Mouse (Mus musculus): ENCODE data around the gene Mboat1. TPM values are rescaled to one million over a fixed set of nuclear protein-coding genes. Genes with fewer than 3 reads are reported as not detected.

The Mboat1 gene
- polyA plus RNA-seq, 1 experiment, result 0.51 TPM

DNA sequence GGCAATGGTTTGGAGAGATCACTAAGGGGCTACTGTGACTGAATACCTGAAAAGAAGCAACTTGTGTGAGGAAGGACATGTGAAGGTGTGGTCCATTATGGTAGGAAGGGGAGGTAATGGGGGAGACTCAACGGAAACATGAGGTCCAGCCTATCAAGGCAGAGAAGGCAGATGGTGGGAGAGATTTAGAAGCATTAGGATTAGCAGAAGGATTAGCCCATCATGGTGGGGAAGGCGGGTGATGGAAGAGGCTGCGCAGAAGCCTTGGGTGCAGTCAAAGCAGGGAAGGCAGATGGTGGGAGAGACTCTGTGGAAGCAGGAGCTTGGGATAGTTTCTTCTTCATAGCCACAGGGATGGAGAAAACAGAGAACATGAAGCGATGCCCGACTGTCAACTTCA is 5.7 kb downstream of the Mboat1 start:
- Histone ChIP-seq H3K4me1 (no peaks in the 10 kb centered on the region), H3K4me3 (replicated peaks) (no peak overlapping the region), H3K27me3 (replicated peaks) (peaks cover 17% of the 10 kb centered on the region), H3K36me3 (replicated peaks; ENCODE audit: low read length) (no peaks in the 10 kb centered on the region), H3K9me3 (no peaks in the 10 kb centered on the region)
- TF ChIP-seq FLI1 (IDR thresholded peaks at IDR 0.05; ENCODE audit: low read length), result no peak
- no peak for TF ChIP-seq GATA1 (IDR thresholded peaks at IDR 0.05; ENCODE audit: borderline replicate concordance, low read length)

DNA sequence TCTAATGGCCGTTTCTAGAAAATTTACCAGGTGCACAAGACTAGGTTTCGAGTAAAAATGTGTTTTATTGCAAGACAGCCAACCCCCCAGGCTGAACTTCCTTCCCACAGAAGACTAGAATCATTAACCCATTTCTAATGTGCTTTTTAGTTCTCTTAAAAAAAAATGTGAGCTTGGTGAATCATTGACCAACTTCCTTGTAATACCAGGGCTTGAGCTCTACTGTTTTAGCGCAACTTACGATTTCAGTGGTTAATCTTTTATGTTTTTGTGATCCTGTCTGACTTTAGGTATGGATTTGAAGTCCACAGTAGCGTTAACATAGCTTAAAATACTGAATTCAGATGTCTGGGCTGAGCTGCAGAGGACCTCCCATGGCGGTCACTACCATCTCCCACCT is 10.2 kb downstream of the Mboat1 start:
- no peaks in the 10 kb centered on the region for H3K4me1 ChIP-seq
- peaks cover 2% of the 10 kb centered on the region for H3K27me3 ChIP-seq (replicated peaks)
- no peaks in the 10 kb centered on the region for H3K9me3 ChIP-seq
- TF ChIP-seq FLI1 (IDR thresholded peaks at IDR 0.05; ENCODE audit: low read length) (no peak), GATA1 (IDR thresholded peaks at IDR 0.05; ENCODE audit: borderline replicate concordance, low read length) (no peak)
- H3K36me3 ChIP-seq (replicated peaks; ENCODE audit: low read length), result no peaks in the 10 kb centered on the region
- no peak overlapping the region for H3K4me3 ChIP-seq (replicated peaks)

DNA sequence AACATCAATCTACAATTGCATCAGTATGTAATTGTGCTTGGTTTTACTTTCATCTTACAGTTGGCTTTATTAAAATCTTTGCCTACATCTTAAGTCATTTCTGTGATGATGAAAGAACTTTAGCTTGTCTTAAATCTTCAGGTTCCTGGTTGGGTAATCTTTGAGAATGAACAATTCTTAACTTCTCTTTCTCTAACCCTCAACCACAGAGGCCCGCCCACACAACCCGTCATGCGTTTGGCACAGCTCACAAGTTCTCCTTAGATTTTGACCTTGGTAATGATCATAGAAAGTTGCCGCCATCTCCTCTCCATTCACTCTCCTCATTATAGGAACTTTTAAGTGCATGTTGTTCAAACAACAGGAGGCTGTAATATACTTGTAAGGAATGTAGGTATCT is 18.0 kb downstream of the Mboat1 start:
- Histone ChIP-seq H3K9me3 (no peaks in the 10 kb centered on the region), H3K4me1 (no peaks in the 10 kb centered on the region), H3K4me3 (replicated peaks) (no peak overlapping the region), H3K36me3 (replicated peaks; ENCODE audit: low read length) (no peaks in the 10 kb centered on the region), H3K27me3 (replicated peaks) (no peaks in the 10 kb centered on the region)
- TF ChIP-seq GATA1 (IDR thresholded peaks at IDR 0.05; ENCODE audit: borderline replicate concordance, low read length), result no peak
- no peak for TF ChIP-seq FLI1 (IDR thresholded peaks at IDR 0.05; ENCODE audit: low read length)

DNA sequence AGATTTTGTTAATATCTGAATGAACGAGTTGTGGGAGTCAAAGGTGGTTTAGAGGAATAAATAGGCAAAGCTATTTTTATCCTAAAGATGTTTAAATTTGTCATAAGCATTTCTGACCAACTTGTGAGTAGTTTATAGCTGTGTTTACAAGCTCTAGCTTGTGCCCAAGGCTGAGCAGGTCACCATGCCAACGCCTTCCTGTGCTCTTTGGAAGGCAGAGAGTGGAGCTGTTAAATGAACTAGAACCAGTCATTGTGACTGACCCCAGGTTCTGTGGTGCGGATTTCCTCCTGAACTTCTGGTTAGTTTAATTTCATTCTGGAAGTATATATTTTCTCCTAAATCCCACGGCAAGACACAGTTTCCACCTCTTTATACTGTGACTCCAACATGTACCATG is 23.3 kb downstream of the Mboat1 start:
- no peak overlapping the region for H3K4me3 ChIP-seq (replicated peaks)
- no peaks in the 10 kb centered on the region for H3K36me3 ChIP-seq (replicated peaks; ENCODE audit: low read length)
- no peaks in the 10 kb centered on the region for H3K27me3 ChIP-seq (replicated peaks)
- H3K4me1 ChIP-seq, result no peaks in the 10 kb centered on the region
- TF ChIP-seq GATA1 (IDR thresholded peaks at IDR 0.05; ENCODE audit: borderline replicate concordance, low read length), result no peak
- no peak for TF ChIP-seq FLI1 (IDR thresholded peaks at IDR 0.05; ENCODE audit: low read length)
- H3K9me3 ChIP-seq, result peaks cover 9% of the 10 kb centered on the region

DNA sequence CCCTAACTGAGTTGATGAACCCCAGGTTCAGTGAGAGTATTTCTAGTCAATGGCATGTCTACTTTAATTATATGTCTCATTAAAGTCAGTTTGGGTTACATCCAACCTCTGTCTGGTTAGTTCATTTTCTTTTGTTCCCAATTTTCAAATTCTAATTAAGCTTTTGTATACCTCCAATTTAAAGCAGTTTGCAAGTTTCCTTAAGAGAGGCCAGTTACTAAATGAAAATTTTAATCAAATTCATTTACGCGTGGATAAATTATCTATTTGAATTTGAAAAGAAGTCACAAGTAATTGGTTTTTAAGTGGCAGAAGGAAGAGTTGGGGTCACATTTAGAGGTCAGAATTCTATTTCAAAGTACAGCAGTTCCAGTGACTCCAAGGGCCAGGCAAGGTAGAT is 27.2 kb downstream of the Mboat1 start:
- Histone ChIP-seq H3K4me3 (replicated peaks) (no peak overlapping the region), H3K36me3 (replicated peaks; ENCODE audit: low read length) (no peaks in the 10 kb centered on the region), H3K9me3 (peaks cover 9% of the 10 kb centered on the region), H3K4me1 (no peaks in the 10 kb centered on the region), H3K27me3 (replicated peaks) (no peaks in the 10 kb centered on the region)
- no peak for TF ChIP-seq FLI1 (IDR thresholded peaks at IDR 0.05; ENCODE audit: low read length)
- no peak for TF ChIP-seq GATA1 (IDR thresholded peaks at IDR 0.05; ENCODE audit: borderline replicate concordance, low read length)

DNA sequence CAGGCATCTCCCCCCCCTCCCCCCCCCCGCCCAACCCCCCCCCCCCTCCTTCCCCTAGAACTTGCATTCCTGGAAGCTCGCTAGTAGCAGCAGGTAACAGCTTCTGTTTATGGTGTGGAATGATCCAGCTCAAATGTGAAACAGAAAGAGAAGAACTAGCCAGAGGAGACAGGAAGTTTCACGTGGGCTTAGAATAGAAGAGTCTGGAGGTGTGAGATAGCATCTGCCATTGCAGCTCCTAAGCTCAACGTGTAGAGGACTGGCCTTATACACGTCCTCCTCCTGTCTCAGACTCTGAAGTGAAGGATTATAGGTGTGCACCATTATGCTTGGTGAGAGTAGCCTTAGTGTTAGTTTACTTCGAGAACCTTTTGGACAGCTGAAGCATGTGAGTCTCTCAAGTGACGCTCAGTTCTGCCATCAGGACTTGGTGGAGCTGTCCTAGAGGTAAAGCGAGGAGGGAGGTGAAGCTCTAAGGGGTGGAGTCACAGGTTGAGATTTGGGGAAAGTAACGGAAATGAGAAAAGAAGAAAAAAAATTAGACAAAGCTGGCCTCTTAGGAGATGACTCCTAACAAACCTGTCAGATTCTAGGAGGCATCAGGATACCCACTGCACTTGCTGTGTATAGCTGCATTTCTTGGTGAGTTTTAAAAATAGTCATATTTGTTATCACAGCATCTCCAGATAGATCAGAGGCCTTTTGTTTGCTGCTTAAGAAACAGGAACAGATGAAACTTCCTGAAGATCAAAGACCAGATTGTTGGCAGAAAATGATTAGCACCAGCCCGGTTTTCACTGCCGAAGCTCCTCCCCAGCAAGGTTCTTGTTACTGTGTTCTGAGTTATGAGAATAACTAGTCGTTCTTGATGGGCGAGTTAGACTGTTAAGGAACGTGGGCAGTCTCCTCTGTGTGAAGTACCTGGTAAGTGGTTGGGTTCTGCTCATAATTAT is 30.1 kb downstream of the Mboat1 start:
- H3K36me3 ChIP-seq (replicated peaks; ENCODE audit: low read length), result no peaks in the 10 kb centered on the region
- peaks cover 9% of the 10 kb centered on the region for H3K9me3 ChIP-seq
- no peak overlapping the region for H3K4me3 ChIP-seq (replicated peaks)
- TF ChIP-seq GATA1 (IDR thresholded peaks at IDR 0.05; ENCODE audit: borderline replicate concordance, low read length) (no peak), FLI1 (IDR thresholded peaks at IDR 0.05; ENCODE audit: low read length) (no peak)
- no peaks in the 10 kb centered on the region for H3K4me1 ChIP-seq
- no peaks in the 10 kb centered on the region for H3K27me3 ChIP-seq (replicated peaks)

DNA sequence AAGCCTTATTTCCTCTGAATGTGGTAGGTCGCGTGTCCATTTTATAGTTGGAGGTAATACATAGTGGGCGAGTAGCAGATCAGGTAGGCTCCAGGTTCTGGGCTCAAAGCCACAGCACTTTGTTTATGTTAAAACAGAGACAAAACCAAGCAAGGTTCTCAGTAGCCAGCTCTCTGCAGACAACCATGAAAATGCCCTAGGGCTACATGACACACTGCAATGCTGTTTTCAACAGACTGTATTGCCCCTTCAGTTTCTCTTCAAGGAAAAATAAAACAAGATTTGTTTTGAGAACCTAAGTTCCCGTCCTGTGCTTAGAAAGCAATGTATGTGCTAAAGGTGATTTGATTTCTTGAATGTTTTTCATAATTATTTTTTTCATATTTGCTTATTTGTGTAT is 31.2 kb downstream of the Mboat1 start:
- TF ChIP-seq FLI1 (IDR thresholded peaks at IDR 0.05; ENCODE audit: low read length) (no peak), GATA1 (IDR thresholded peaks at IDR 0.05; ENCODE audit: borderline replicate concordance, low read length) (no peak)
- Histone ChIP-seq H3K4me1 (no peaks in the 10 kb centered on the region), H3K9me3 (peaks cover 8% of the 10 kb centered on the region), H3K36me3 (replicated peaks; ENCODE audit: low read length) (no peaks in the 10 kb centered on the region), H3K4me3 (replicated peaks) (no peak overlapping the region), H3K27me3 (replicated peaks) (no peaks in the 10 kb centered on the region)

DNA sequence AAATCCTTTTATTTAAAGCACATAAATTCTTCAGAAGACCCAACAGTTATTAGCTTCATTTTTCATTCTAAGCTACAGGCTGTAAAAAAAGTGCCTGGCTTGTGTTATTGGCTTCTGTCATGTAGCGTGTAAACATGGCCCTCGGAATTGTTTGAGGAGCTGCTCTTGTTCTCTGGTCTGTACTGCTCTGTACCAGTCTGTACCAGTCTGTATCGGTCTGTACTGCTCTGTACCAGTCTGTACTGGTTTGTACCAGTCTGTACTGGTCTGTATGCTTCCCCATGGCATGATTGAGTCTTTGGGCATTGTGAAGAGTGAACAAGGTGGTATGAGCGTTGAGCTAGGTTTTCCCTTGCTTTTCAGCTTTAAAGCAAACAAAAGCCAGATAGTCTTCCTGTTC is 32.5 kb downstream of the Mboat1 start:
- Histone ChIP-seq H3K9me3 (no peaks in the 10 kb centered on the region), H3K27me3 (replicated peaks) (no peaks in the 10 kb centered on the region), H3K4me1 (no peaks in the 10 kb centered on the region), H3K36me3 (replicated peaks; ENCODE audit: low read length) (no peaks in the 10 kb centered on the region), H3K4me3 (replicated peaks) (no peak overlapping the region)
- TF ChIP-seq FLI1 (IDR thresholded peaks at IDR 0.05; ENCODE audit: low read length), result no peak
- TF ChIP-seq GATA1 (IDR thresholded peaks at IDR 0.05; ENCODE audit: borderline replicate concordance, low read length), result no peak

DNA sequence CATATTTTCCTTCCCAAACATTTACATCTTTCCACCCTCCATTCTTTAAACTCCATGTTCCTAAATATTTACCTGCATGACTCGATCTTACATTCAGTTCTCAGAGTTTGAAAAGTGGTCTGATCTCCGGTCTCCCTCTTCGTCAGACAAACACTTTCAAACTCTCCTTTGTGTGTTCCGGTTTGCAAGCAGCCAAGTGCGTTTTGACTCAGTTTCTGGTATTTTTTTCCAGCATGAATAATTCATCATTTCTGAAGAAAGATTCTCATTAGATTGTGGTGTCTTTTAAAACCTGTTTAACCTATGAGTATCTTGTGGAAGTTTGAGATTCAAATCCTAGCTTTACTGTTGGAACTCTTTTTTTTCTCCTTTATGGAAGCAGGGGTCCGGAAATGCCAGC is 33.8 kb downstream of the Mboat1 start:
- no peak for TF ChIP-seq FLI1 (IDR thresholded peaks at IDR 0.05; ENCODE audit: low read length)
- TF ChIP-seq GATA1 (IDR thresholded peaks at IDR 0.05; ENCODE audit: borderline replicate concordance, low read length), result no peak
- Histone ChIP-seq H3K9me3 (no peaks in the 10 kb centered on the region), H3K4me1 (no peaks in the 10 kb centered on the region), H3K4me3 (replicated peaks) (no peak overlapping the region), H3K27me3 (replicated peaks) (peaks cover under 1% of the 10 kb centered on the region), H3K36me3 (replicated peaks; ENCODE audit: low read length) (no peaks in the 10 kb centered on the region)

DNA sequence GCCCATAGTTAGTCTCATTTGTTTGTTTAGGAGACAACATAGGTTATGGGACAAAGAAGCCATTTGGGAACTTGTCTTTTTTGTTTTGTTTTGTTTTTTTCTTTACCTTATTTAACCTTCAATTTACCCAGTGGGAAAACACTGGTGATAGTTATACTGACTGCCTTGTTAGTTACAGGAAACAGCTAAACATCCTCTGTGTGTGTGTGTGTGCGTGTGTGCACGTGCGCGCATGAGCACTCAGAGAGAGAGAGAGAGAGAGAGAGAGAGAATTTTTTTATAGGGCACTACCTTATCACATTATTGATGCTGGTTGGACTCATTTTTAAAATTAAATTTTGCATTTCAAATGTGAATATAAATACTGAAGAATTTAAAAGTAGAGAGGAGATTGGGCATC is 38.3 kb downstream of the Mboat1 start:
- peaks cover 3% of the 10 kb centered on the region for H3K9me3 ChIP-seq
- H3K4me1 ChIP-seq, result peaks cover 5% of the 10 kb centered on the region
- TF ChIP-seq FLI1 (IDR thresholded peaks at IDR 0.05; ENCODE audit: low read length), result no peak
- TF ChIP-seq GATA1 (IDR thresholded peaks at IDR 0.05; ENCODE audit: borderline replicate concordance, low read length), result no peak
- H3K27me3 ChIP-seq (replicated peaks), result peaks cover 9% of the 10 kb centered on the region
- H3K4me3 ChIP-seq (replicated peaks), result no peak overlapping the region
- no peaks in the 10 kb centered on the region for H3K36me3 ChIP-seq (replicated peaks; ENCODE audit: low read length)
